Mouse (Mus musculus) bone marrow, adult 2 months (tissue): ENCODE results near the gene Tmco4. TPM values are rescaled to one million over a fixed set of nuclear protein-coding genes. Genes with fewer than 3 reads are reported as not detected.

Experiments
- H3K27ac ChIP-seq: fragments of 200-500 bp; 2 replicates; pipeline ENCODE4 v1.5.1; 2012; ENCODE audit warnings: low read depth, mild to moderate bottlenecking, control low read depth, inconsistent platforms, low read length; ENCODE audit not compliant: control insufficient read depth, poor library complexity, insufficient read depth
- H3K4me1 ChIP-seq: fragments of 200-500 bp; 2 replicates; pipeline ENCODE4 v1.6.1; 2011; ENCODE audit warnings: low read length; ENCODE audit not compliant: control insufficient read depth, insufficient read depth
- H3K4me3 ChIP-seq: fragments of 200-500 bp; replicated peaks from 2 replicates; pipeline ENCODE3; 2011; ENCODE audit warnings: mild to moderate bottlenecking, low read depth, low read length, control low read depth; ENCODE audit not compliant: control insufficient read depth
- CTCF ChIP-seq: fragments of 200-500 bp; IDR thresholded peaks from 2 replicates; pipeline ENCODE4 v1.5.1; 2011; ENCODE audit warnings: low read length, control low read depth; ENCODE audit not compliant: control insufficient read depth, insufficient read depth
- POLR2A ChIP-seq: fragments of 200-500 bp; IDR thresholded peaks from 2 replicates; pipeline ENCODE4 v1.6.1; 2011; ENCODE audit warnings: low read depth, mild to moderate bottlenecking, control low read depth, low read length, borderline replicate concordance; ENCODE audit not compliant: control insufficient read depth
- WGBS: fragments of 180-500 bp; shearing (Covaris S2); methylation state at CpG from one replicate; pipeline ENCODE4 v1.1.7; 2018; 5-methylcytosine and 5-hydroxymethylcytosine counted together
- polyA plus RNA-seq: library from polyadenylated mRNA; stranded (reverse); fragments of >200 nt; gene quantifications from 2 replicates; pipeline ENCODE4 v1.2.4, GENCODE M21; 2011; ENCODE audit warnings: low replicate concordance; ENCODE audit not compliant: missing spikeins, insufficient read depth, insufficient read length

Gene Tmco4
- polyA plus RNA-seq, 1 experiment: 2.7 TPM

DNA sequence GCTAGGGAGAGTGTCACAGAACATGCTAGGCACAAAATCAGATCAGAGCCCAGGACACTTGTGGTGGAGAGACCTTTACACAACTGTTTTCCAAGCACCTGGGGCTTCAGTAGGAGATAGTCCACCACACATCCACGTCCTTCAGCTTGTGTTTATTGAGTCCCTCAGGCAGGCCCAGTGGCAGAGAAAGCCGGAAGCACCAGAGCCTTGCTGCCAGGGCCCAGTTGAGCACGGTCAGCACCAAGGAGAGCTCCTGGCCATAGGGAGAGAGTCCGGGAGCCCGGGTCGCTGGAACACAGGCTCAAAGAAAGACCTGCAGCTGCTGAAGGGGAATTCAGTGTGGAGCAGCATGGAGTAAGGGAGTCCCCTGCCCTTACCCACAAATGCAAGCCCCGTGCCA is 86.9 kb downstream of the Tmco4 start:
- no peak for TF ChIP-seq CTCF
- TF ChIP-seq POLR2A: no peak
- no peaks in the 10 kb centered on the region for H3K4me1 ChIP-seq
- WGBS: 28% methylated on average over 7 of the region's 7 CpGs
- H3K27ac ChIP-seq: no peak overlapping the region
- H3K4me3 ChIP-seq: no peak overlapping the region

DNA sequence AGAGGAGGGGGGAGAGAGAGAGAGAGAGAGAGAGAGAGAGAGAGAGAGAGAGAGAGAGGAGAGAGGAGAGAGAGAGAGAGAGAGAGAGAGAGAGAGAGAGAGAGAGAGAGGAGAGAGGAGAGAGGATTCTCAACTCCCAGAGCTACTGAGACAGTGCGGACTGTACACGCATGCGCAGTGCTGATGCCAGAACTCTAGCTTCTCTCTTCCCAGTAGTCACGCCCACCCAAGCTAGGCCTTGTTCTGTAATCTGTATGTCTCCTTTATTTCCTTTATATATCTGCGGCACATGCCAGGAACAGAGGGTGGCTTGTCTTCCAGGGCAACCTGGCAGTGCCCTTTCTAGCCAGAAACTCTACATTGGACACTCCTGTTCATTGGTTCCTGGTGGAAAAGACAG is 92.1 kb downstream of the Tmco4 start:
- Histone ChIP-seq H3K27ac (no peak overlapping the region), H3K4me1 (no peaks in the 10 kb centered on the region), H3K4me3 (no peak overlapping the region)
- TF ChIP-seq CTCF (no peak), POLR2A (no peak)
- 86% methylated on average over 5 of the region's 5 CpGs for WGBS

DNA sequence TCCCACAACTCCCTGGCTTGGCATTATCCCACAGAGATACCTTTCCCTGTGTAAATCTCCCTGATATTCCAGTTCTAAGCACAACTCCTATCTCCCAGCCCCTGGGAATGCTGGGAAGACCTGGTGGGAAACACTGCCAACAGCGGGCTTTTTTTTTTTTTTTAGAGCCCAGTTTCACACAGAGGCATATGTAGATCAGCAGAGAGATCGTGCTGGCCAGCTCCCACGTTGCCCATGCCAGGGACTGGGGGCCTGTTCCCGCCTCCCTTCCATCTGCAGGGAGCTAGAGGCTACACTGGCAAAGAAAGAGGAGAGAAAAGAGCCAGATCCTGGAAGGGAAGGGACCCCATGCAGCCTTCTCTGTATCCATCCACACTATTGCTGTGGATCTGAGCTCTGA is 95.6 kb downstream of the Tmco4 start:
- 27% methylated on average over 4 of the region's 4 CpGs for WGBS
- Histone ChIP-seq H3K4me3 (no peak overlapping the region), H3K4me1 (no peaks in the 10 kb centered on the region), H3K27ac (no peak overlapping the region)
- TF ChIP-seq CTCF: no peak
- no peak for TF ChIP-seq POLR2A

DNA sequence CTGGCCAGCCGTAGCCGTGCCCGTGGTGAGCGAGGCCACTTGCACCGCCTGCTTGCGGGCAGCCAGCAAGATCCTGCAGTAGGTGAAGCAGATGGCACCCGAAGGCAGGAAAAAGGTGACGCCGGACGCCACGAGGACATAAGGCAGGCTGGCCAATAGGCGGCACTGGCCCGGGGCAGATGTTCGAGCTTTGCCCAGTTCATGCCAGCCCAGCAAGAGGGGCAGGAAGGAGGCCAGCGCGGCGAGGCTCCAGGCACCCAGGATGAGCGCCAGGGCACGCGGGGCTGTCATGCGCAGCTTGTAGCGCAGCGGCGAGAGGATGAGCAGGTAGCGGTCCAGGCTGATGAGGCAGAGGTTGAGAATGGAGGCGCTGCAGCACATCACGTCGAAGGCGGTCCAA is 101.4 kb downstream of the Tmco4 start:
- H3K4me3 ChIP-seq: no peak overlapping the region
- no peaks in the 10 kb centered on the region; the same call in 1 of the 2 replicates for H3K4me1 ChIP-seq
- H3K27ac ChIP-seq: no peak overlapping the region
- 19% methylated on average over 29 of the region's 29 CpGs for WGBS
- TF ChIP-seq CTCF: no peak
- TF ChIP-seq POLR2A: no peak

DNA sequence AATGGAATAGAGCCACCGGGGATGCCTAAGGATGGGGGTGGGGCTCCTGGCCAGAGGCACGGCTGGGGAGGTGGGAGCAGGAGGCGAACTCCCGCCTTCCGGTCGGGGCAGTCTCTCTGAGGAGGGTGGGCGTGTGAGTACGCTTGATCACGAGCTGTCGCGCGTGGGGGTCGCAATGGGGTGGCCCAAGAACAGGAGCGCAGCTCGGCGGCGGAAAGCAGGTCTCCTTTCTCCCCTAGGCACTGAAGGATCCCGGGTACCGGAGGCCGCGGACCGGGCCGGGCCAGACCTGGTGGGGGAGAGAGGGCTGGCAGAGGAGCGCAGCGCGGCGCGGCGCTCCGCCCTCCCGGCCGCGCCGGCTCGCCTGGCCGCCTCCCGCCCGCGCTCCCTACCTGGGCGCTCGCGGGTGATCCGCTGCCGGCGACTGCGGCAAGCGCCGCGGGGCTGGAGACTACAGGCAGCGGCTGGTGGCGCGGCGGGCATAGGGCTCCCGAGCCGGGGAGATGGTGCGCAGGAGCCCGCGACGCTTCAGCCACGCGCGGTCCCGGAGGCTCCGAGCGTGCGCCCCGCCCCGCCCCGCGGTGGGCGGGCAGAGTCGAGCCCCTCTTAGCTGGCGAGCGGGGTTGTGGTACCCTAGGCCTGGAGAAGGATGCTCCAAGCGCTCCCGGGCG is 102.5 kb downstream of the Tmco4 start, which contains the start of gene Htr6:
Gene Htr6 (minus strand): TSS at position 530 of the 671 bp plus-strand sequence.
- TF ChIP-seq POLR2A: no peak
- Histone ChIP-seq H3K27ac (no peak within 1 kb of the TSS), H3K4me1 (no peaks in the 10 kb centered on the region; the same call in 1 of the 2 replicates), H3K4me3 (no peak within 1 kb of the TSS)
- WGBS: 3% methylated on average over 64 of the region's 77 CpGs

DNA sequence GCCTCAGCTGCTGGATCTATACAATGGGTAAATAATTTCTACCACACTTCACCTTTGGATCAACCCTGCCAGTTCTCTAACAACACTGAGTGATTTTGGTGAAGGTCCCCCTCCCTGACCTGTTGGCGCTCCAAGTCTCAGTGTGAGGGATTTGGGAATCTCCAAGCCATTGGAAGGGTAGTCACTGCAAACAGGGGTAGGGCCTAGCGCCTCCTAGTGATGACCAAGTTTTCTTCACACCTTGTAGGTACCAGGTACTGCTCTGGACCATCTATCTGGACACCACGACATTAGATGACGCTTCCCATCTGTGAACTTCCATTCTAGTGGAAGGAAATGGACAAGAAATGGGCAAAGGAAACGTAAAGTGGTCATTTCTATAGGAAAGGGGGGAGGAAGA is 103.2 kb downstream of the Tmco4 start:
- TF ChIP-seq CTCF (0 out of 2 replicates have a peak, but pooled peaks have one; percentile 5), POLR2A (no peak)
- no peaks in the 10 kb centered on the region; the same call in 1 of the 2 replicates for H3K4me1 ChIP-seq
- H3K4me3 ChIP-seq: no peak overlapping the region
- WGBS: 14% methylated on average over 5 of the region's 5 CpGs
- no peak overlapping the region for H3K27ac ChIP-seq

DNA sequence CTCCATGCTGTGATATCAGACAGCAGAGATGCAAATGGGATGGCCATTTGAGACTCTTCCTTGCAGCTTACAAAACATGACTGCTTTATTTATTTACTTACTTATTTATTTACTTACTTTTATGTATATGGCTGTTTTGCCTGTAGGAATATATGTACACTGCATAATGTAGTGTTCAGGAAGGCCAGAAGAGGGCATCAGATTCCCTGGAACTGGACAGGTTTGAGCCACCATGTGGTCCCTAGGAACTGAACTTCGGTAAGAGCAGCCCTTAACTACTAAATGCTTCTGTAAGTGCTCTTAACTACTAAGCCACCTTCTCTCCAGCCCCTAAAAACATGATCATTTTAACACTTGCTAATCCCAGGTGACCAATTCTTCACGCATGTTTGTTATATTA is 105.6 kb downstream of the Tmco4 start:
- H3K27ac ChIP-seq: no peak overlapping the region

DNA sequence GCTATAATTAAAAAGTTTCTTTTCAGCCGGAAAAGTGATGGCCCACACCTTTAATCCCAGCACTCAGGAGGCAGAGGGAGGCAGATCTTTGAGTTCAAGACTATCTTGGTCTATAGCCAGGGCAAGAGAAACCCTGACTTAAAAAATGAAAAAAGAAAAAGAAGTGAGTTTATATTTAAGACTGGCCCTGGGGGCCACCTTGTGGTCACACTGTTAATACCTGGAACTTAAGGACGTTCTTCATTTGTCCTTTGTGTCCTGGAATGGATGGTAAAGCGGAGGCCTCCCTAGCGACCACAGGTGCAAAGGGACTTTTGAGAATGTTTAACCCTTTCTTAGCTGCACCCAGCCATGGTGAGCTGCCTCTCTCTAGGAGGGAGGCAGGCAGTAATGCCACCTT is 106.0 kb downstream of the Tmco4 start:
- WGBS: 16% methylated on average over 4 of the region's 4 CpGs
- TF ChIP-seq POLR2A (no peak), CTCF (no peak)
- H3K4me3 ChIP-seq: no peak overlapping the region

More for the DNA sequence above, 105.6 kb downstream of the Tmco4 start:
- WGBS: 36% methylated on average over 2 of the region's 2 CpGs
- no peaks in the 10 kb centered on the region; the same call in 1 of the 2 replicates for H3K4me1 ChIP-seq
- TF ChIP-seq CTCF: no peak
- TF ChIP-seq POLR2A: no peak
- no peak overlapping the region for H3K4me3 ChIP-seq

DNA sequence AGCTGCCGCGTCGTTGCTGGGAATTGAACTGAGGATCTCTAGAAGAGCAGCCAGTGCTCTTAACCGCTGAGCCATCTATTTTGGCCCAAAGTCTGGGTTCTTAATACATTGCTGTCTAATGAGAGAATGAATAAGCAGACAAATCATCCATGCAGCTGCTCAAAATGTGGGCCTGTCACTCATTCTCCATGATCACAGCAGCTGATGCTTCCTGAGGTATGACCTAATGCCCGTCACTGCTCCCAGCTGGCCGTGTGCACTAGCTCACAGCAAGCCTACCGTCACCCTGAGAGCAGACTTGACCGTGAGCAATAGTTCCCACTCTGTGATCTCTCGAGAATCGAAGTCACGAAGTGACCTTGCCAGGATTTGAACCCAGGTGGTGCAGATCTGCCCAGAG is 106.8 kb downstream of the Tmco4 start:
- Histone ChIP-seq H3K4me3 (no peak overlapping the region), H3K27ac (no peak overlapping the region), H3K4me1 (no peaks in the 10 kb centered on the region; the same call in 1 of the 2 replicates)
- no peak for TF ChIP-seq CTCF
- 79% methylated on average over 11 of the region's 11 CpGs for WGBS

More for the DNA sequence above, 106.0 kb downstream of the Tmco4 start:
- Histone ChIP-seq H3K4me1 (no peaks in the 10 kb centered on the region; the same call in 1 of the 2 replicates), H3K27ac (no peak overlapping the region)
